Mouse (Mus musculus): ENCODE results near the gene Gm38119. TPM values are rescaled to one million over a fixed set of nuclear protein-coding genes. Genes with fewer than 3 reads are reported as not detected.
"Not testable (repeated sequence)": the region's sequence is repeated elsewhere in the genome, so short reads cannot be mapped to it uniquely, and the experiment has no call there.

Gene Gm38119
- polyA plus RNA-seq, 1 experiment from 2014 or later, result not detected

DNA sequence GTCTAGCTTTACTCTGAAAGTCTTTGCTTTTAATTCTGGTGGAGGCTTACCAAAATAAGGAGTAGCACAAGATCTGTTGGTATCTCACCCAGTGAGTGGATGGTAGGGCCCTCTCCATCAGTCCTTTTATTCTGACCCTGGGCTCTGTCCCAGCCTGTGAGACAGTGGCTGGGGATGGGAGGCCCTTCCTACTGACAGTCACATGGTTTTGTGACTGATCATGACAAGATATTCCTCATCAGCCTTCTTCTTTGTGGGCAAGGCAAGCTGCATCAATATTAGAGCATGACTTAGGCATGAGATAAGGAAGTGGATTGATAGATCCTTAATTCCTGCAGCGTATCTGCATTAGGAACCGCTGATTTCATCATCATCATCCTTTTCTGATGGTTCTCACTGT, 29.9 kb downstream of the Gm38119 start, which contains the start of gene Lce1e:
Gene Lce1e, minus strand, starts transcription at position 101 of the 400 bp plus-strand sequence.
- DNase-seq (ENCODE audit: low spot score), result no peak
- H3K9ac ChIP-seq (ENCODE audit: low read length), result no peak within 1 kb of the TSS
- H3K36me3 ChIP-seq (ENCODE audit: control insufficient read depth, insufficient read depth, low read length), result no peaks in the 10 kb centered on the region
- no peaks in the 10 kb centered on the region for H3K9me3 ChIP-seq (ENCODE audit: control insufficient read depth, low read length)
- no peak within 1 kb of the TSS for H3K4me2 ChIP-seq (ENCODE audit: low read depth)
- no peaks in the 10 kb centered on the region for H3K4me1 ChIP-seq (ENCODE audit: control insufficient read depth, insufficient read depth, low read length)
- no peak for ATAC-seq (ENCODE audit: insufficient read depth, low FRiP score, low TSS enrichment)
- no peak within 1 kb of the TSS for H3K4me3 ChIP-seq (ENCODE audit: low read depth, low read length)
- no peak within 1 kb of the TSS for H3K27ac ChIP-seq (ENCODE audit: low read depth, low read length)
- 80% methylated on average over 2 of the region's 2 CpGs for WGBS
- H3K27me3 ChIP-seq (ENCODE audit: control insufficient read depth, insufficient read depth, low read length), result no peaks in the 10 kb centered on the region

DNA sequence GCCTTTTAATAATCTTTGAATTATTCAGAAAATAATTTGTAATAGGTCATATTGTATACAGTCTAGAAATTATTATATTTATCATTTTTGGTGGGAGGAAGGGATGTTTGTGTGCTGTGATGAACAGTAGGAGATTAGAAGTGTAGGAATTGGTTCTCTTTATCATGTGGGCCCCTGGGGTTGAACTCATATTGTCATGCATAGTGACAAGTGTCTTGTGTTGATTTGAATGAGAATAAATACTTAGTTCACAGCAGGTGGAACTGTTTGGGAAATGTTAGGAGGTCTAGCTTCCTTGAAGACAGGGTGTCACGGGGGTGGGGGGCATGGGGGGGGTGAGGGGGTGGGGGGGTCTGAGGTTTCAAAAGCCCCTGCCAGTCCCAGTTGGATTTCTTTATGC, 44.3 kb downstream of the Gm38119 start:
- Histone ChIP-seq H3K36me3 (ENCODE audit: control insufficient read depth, insufficient read depth, low read length) (no peaks in the 10 kb centered on the region), H3K4me2 (ENCODE audit: low read depth) (no peak overlapping the region), H3K4me1 (ENCODE audit: control insufficient read depth, insufficient read depth, low read length) (no peaks in the 10 kb centered on the region), H3K9me3 (ENCODE audit: control insufficient read depth, low read length) (no peaks in the 10 kb centered on the region), H3K27me3 (ENCODE audit: control insufficient read depth, insufficient read depth, low read length) (no peaks in the 10 kb centered on the region), H3K4me3 (ENCODE audit: low read depth, low read length) (no peak overlapping the region), H3K9ac (ENCODE audit: low read length) (no peak overlapping the region), H3K27ac (ENCODE audit: low read depth, low read length) (no peak overlapping the region)
- DNase-seq (ENCODE audit: low spot score), result no peak
- ATAC-seq (ENCODE audit: insufficient read depth, low FRiP score, low TSS enrichment), result no peak
- 20% methylated on average over 1 of the region's 1 CpGs for WGBS

- no peak for ATAC-seq (ENCODE audit: insufficient read depth, low FRiP score, low TSS enrichment)
- Histone ChIP-seq H3K4me1 (ENCODE audit: control insufficient read depth, insufficient read depth, low read length) (no peaks in the 10 kb centered on the region), H3K4me2 (ENCODE audit: low read depth) (no peak overlapping the region), H3K9me3 (ENCODE audit: control insufficient read depth, low read length) (no peaks in the 10 kb centered on the region), H3K4me3 (ENCODE audit: low read depth, low read length) (no peak overlapping the region), H3K9ac (ENCODE audit: low read length) (no peak overlapping the region), H3K27me3 (ENCODE audit: control insufficient read depth, insufficient read depth, low read length) (no peaks in the 10 kb centered on the region), H3K36me3 (ENCODE audit: control insufficient read depth, insufficient read depth, low read length) (no peaks in the 10 kb centered on the region), H3K27ac (ENCODE audit: low read depth, low read length) (no peak overlapping the region)
- no peak for DNase-seq (ENCODE audit: low spot score)
These were observed 47.2 kb downstream of the Gm38119 start for GRCm38 (mm10) chr3:92691688-92692087.

- DNase-seq (ENCODE audit: low spot score); H3K27me3 ChIP-seq (ENCODE audit: control insufficient read depth, insufficient read depth, low read length); H3K9ac ChIP-seq (ENCODE audit: low read length); H3K9me3 ChIP-seq (ENCODE audit: control insufficient read depth, low read length); H3K36me3 ChIP-seq (ENCODE audit: control insufficient read depth, insufficient read depth, low read length); H3K27ac ChIP-seq (ENCODE audit: low read depth, low read length); H3K4me2 ChIP-seq (ENCODE audit: low read depth); ATAC-seq (ENCODE audit: insufficient read depth, low FRiP score, low TSS enrichment); H3K4me3 ChIP-seq (ENCODE audit: low read depth, low read length); H3K4me1 ChIP-seq (ENCODE audit: control insufficient read depth, insufficient read depth, low read length): not testable (repeated sequence)
- 76% methylated on average over 14 of the region's 16 CpGs for WGBS
These were observed 49.7 kb downstream of the Gm38119 start for GRCm38 (mm10) chr3:92689154-92689553.

Other genes starting within 250 kb of the Gm38119 start
- not detected in 2 replicates for gene Sprr4, start 238.6 kb downstream of the Gm38119 start, polyA plus RNA-seq (2014; fragmentation: Nextera tagmentation; extraction: Ambion mirVana)
- gene 2310046K23Rik, start 204.6 kb downstream of the Gm38119 start, polyA plus RNA-seq (2014; fragmentation: Nextera tagmentation; extraction: Ambion mirVana), result not detected in 2 replicates
- not detected in 2 replicates for gene Ivl, start 165.4 kb downstream of the Gm38119 start, polyA plus RNA-seq (2014; fragmentation: Nextera tagmentation; extraction: Ambion mirVana)
- gene Smcp, start 150.1 kb downstream of the Gm38119 start, polyA plus RNA-seq (2014; fragmentation: Nextera tagmentation; extraction: Ambion mirVana), result not detected in 2 replicates
- gene 2210017I01Rik, start 131.6 kb downstream of the Gm38119 start, polyA plus RNA-seq (2014; fragmentation: Nextera tagmentation; extraction: Ambion mirVana), result not detected in 2 replicates
- gene Lce6a, start 117.4 kb downstream of the Gm38119 start, polyA plus RNA-seq (2014; fragmentation: Nextera tagmentation; extraction: Ambion mirVana), result not detected in 2 replicates
- not detected in 2 replicates for gene Lce1a1, start 90.8 kb downstream of the Gm38119 start, polyA plus RNA-seq (2014; fragmentation: Nextera tagmentation; extraction: Ambion mirVana)
- not detected in 2 replicates for gene Lce1b, start 82.2 kb downstream of the Gm38119 start, polyA plus RNA-seq (2014; fragmentation: Nextera tagmentation; extraction: Ambion mirVana)
- gene Lce1a2, start 68.8 kb downstream of the Gm38119 start, polyA plus RNA-seq (2014; fragmentation: Nextera tagmentation; extraction: Ambion mirVana), result not detected in 2 replicates
- not detected in 2 replicates for gene Lce1c, start 59.8 kb downstream of the Gm38119 start, polyA plus RNA-seq (2014; fragmentation: Nextera tagmentation; extraction: Ambion mirVana)
- gene Lce1d, start 51.9 kb downstream of the Gm38119 start, polyA plus RNA-seq (2014; fragmentation: Nextera tagmentation; extraction: Ambion mirVana), result not detected in 2 replicates
- gene Lce1e, start 30.0 kb downstream of the Gm38119 start, polyA plus RNA-seq (2014; fragmentation: Nextera tagmentation; extraction: Ambion mirVana), result not detected in 2 replicates
- gene Lce1f, start 18.7 kb downstream of the Gm38119 start, polyA plus RNA-seq (2014; fragmentation: Nextera tagmentation; extraction: Ambion mirVana), result not detected in 2 replicates
- not detected in 2 replicates for gene Lce1g, start 13.2 kb upstream of the Gm38119 start, polyA plus RNA-seq (2014; fragmentation: Nextera tagmentation; extraction: Ambion mirVana)
- not detected in 2 replicates for gene Lce1h, start 26.0 kb upstream of the Gm38119 start, polyA plus RNA-seq (2014; fragmentation: Nextera tagmentation; extraction: Ambion mirVana)
- gene Lce1i, start 39.8 kb upstream of the Gm38119 start, polyA plus RNA-seq (2014; fragmentation: Nextera tagmentation; extraction: Ambion mirVana), result not detected in 2 replicates
- not detected in 2 replicates for gene Lce1j, start 51.4 kb upstream of the Gm38119 start, polyA plus RNA-seq (2014; fragmentation: Nextera tagmentation; extraction: Ambion mirVana)
- gene Lce1k, start 68.8 kb upstream of the Gm38119 start, polyA plus RNA-seq (2014; fragmentation: Nextera tagmentation; extraction: Ambion mirVana), result not detected in 2 replicates
- gene Kprp, start 88.2 kb upstream of the Gm38119 start, polyA plus RNA-seq (2014; fragmentation: Nextera tagmentation; extraction: Ambion mirVana), result not detected in 2 replicates
- not detected in 2 replicates for gene Lce1l, start 112.2 kb upstream of the Gm38119 start, polyA plus RNA-seq (2014; fragmentation: Nextera tagmentation; extraction: Ambion mirVana)
- not detected in 2 replicates for gene 2310050C09Rik, start 131.1 kb upstream of the Gm38119 start, polyA plus RNA-seq (2014; fragmentation: Nextera tagmentation; extraction: Ambion mirVana)
- gene Lce3a, start 187.1 kb upstream of the Gm38119 start, polyA plus RNA-seq (2014; fragmentation: Nextera tagmentation; extraction: Ambion mirVana), result not detected in 2 replicates
- gene Lce3b, start 193.9 kb upstream of the Gm38119 start, polyA plus RNA-seq (2014; fragmentation: Nextera tagmentation; extraction: Ambion mirVana), result not detected in 2 replicates
- not detected in 2 replicates for gene Lce3c, start 205.4 kb upstream of the Gm38119 start, polyA plus RNA-seq (2014; fragmentation: Nextera tagmentation; extraction: Ambion mirVana)
- not detected in 2 replicates for gene Lce3d, start 218.3 kb upstream of the Gm38119 start, polyA plus RNA-seq (2014; fragmentation: Nextera tagmentation; extraction: Ambion mirVana)
- not detected in 2 replicates for gene Lce3e, start 228.0 kb upstream of the Gm38119 start, polyA plus RNA-seq (2014; fragmentation: Nextera tagmentation; extraction: Ambion mirVana)